Mouse (Mus musculus) lung, postnatal 25 days (tissue): ENCODE results near the gene Gys1.
A peak's percentile ranks its signal among the peaks of the same experiment; 100 is the strongest.
"Not testable (repeated sequence)": the region's sequence is repeated elsewhere in the genome, so short reads cannot be mapped to it uniquely, and the experiment has no call there.

ENCODE experiments used
- DNase-seq: peaks from one replicate; pipeline ENCODE4 v3.0.0; 2022; ENCODE audit warnings: low spot score

Gene Gys1

GRCm38 (mm10) chr7:45457204-45458060 lies 22.8 kb downstream of the Gys1 start:
- peak; percentile 64 for DNase-seq

GRCm38 (mm10) chr7:45458748-45459563 lies 24.3 kb downstream of the Gys1 start:
- DNase-seq = peak; percentile 78

- DNase-seq = peak; percentile 99
Measured at GRCm38 (mm10) chr7:45459564-45460140, 25.0 kb downstream of the Gys1 start, which contains the start of gene Ftl1. TSS of gene Ftl1 (minus strand) at chr7:45459884.

- DNase-seq = no peak
Measured at GRCm38 (mm10) chr7:45460377-45460776, 25.7 kb downstream of the Gys1 start.

- peak; percentile 76 for DNase-seq
Measured at GRCm38 (mm10) chr7:45460860-45461314, 26.2 kb downstream of the Gys1 start.

GRCm38 (mm10) chr7:45461326-45461725 lies 26.7 kb downstream of the Gys1 start:
- no peak for DNase-seq

- DNase-seq = no peak
Measured at GRCm38 (mm10) chr7:45461781-45462180, 27.1 kb downstream of the Gys1 start.

- DNase-seq = no peak
Measured at GRCm38 (mm10) chr7:45462325-45462724, 27.7 kb downstream of the Gys1 start.

GRCm38 (mm10) chr7:45462868-45463267 lies 28.2 kb downstream of the Gys1 start:
- DNase-seq = not testable (repeated sequence)

GRCm38 (mm10) chr7:45463987-45464778 lies 29.5 kb downstream of the Gys1 start:
- DNase-seq = no peak

GRCm38 (mm10) chr7:45465112-45465511 lies 30.5 kb downstream of the Gys1 start:
- no peak for DNase-seq

- DNase-seq = no peak
Measured at GRCm38 (mm10) chr7:45465549-45465948, 30.9 kb downstream of the Gys1 start.

- peak; percentile 95 for DNase-seq
Measured at GRCm38 (mm10) chr7:45466283-45467089, 31.8 kb downstream of the Gys1 start, which contains the start of gene Bax. TSS of gene Bax (minus strand) at chr7:45466898.

GRCm38 (mm10) chr7:45467090-45467670 lies 32.5 kb downstream of the Gys1 start:
- peak; percentile 74 for DNase-seq

- peak; percentile 76 for DNase-seq
Measured at GRCm38 (mm10) chr7:45470869-45471268, 36.2 kb downstream of the Gys1 start.

- DNase-seq = no peak
Measured at GRCm38 (mm10) chr7:45475291-45475969, 40.8 kb downstream of the Gys1 start.

- DNase-seq = no peak
Measured at GRCm38 (mm10) chr7:45476453-45476852, 41.8 kb downstream of the Gys1 start.

- peak; percentile 75 for DNase-seq
Measured at GRCm38 (mm10) chr7:45477003-45477402, 42.4 kb downstream of the Gys1 start.

GRCm38 (mm10) chr7:45478774-45479173 lies 44.1 kb downstream of the Gys1 start:
- DNase-seq = no peak

- not testable (repeated sequence) for DNase-seq
Measured at GRCm38 (mm10) chr7:45480310-45480709, 45.7 kb downstream of the Gys1 start.
